Mouse (Mus musculus) regulatory T cell (primary cell): ENCODE results near the gene Nxpe3.

Experiments
- in situ Hi-C: fragments of 300-600 bp; cut with MboI, MseI; formaldehyde crosslinking; loops from one replicate; pipeline ENCODE4 v1.15.1; 2025; ENCODE audit warnings: high pct_unique_total_duplicates

Nxpe3 gene

DNA sequence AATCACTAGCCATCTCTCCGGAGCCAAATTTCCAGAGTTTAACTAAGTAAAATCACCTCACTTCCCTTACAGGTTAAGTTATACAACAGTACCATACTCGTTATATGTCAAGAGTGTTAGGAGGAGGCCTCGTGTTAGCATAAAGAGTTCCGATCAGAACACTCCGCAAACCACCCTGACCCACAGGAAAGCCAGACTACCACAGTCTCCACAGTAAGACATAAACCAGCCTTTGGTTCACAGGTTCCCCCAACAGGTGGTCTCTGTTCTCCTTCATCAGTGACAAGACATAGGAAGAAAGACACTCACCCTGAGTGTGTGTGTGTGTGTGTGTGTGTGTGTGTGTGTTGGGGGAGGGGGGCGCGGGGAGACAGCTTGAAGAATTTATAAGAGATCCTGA lies 3.7 kb downstream of the Nxpe3 start:
- in situ Hi-C loops = loop anchor here (5.0 kb wide), 1 partner anchor 86 kb away; no protein-coding TSS in a partner anchor

DNA sequence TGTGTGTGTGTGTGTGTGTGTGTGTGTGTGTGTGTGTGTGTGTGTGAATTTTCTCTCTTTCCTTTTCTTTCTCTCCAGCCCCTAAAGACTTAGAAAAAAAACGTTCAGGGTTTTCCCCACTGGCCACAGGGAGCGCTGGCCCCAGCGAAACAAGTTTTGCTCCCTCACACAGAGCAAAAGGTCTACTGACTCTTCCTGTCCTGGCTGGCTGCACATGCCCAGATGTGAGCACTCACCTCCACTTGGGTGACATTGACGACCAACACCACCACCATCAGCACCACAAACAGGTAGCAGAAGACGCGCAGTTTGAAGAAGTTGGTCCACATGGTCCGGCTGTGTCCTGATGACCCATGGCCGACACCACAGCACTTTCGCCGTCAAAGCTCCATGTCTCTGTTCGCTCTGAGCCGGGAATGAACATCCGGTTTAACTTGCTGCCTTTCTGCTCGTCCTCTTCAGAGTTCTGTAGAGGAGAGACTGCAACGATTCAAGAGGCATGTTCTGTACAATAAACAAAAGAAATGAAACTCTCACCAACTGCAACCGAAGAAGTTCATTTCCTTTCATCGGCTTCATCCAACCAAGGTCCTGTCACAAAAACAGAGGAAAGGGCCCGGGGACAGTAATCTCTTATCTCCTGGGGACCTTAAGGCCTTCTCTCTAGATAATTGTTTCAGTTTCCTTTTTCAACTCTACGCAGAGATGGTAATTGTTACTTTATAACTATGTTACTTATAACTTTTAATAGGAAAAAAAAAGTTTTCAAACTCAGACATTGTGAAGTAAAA lies 4.5 kb downstream of the Nxpe3 start:
- in situ Hi-C loops = loop anchor here (5.0 kb wide), 1 partner anchor 87 kb away; no protein-coding TSS in a partner anchor

DNA sequence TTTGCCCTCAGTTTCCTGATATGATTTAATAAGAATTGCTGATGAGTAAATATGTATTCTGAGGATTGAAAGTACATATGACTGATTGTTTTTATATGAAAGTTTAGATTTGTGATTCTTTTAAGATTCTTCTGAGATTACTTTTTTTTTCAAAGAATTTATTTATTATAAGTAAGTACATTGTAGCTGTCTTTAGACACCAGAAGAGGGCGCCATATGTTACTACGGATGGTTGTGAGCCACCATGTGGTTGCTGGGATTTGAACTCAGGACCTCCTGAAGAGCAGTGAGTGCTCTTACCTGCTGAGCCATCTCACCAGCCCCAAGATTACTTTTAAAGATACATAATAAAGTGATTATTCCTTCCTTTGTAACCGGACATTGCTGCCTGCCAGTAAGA lies 5.6 kb downstream of the Nxpe3 start:
- in situ Hi-C loops = no loop called here

DNA sequence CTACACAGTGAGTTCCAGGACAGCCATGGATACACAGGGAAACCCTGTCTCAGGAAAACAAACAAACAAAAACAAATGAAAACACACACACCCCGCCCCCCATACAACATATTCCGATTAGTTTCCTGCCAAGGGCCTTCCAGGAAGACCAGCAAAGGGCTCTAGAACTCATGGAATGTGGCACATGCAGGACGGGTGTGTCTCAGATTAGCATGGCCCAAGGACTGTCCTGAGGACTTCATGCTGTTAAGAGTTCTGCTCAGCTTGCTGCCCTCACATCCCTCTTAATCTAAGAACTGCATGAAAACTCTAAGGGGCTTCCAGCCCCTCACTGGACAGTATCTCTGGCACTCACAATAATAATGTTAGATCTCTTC lies 6.5 kb downstream of the Nxpe3 start:
- in situ Hi-C loops = no loop called here

DNA sequence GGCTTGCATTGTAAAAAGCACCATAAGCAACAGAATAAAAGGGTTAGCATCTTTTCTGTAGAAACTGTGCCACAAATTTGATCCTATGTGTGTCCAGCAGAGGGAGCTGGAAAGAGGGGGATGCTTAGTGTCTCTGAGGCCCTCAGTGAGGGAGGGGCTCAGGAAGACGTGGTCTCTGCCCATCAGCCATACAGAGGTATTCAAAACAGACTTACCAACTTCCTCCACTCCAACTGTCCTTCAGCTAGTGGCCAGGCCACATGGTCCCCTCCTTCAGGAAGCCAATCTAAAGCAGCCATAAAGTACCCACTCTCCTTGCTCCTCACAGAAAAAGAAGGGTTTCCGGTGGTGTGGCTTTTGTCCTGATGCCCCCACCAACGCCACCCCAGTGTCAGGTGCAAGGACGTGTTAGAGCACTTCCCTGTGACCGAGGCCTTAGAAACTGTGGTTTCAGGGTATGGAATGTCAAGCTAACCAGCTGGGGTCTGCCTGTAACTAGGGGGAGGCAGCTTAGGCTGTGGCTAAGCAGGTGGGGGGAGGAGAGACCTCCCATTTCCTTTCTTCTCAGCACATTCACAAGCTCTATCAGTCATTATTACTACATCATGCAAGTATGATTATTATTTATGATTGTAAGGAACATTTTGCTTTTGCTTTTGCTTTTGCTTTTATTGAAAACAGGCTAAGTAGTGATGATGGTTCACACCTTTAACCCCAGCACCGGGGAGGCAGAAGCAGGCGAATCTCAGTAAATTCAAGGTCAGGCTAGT lies 7.1 kb downstream of the Nxpe3 start:
- in situ Hi-C loops = no loop called here

DNA sequence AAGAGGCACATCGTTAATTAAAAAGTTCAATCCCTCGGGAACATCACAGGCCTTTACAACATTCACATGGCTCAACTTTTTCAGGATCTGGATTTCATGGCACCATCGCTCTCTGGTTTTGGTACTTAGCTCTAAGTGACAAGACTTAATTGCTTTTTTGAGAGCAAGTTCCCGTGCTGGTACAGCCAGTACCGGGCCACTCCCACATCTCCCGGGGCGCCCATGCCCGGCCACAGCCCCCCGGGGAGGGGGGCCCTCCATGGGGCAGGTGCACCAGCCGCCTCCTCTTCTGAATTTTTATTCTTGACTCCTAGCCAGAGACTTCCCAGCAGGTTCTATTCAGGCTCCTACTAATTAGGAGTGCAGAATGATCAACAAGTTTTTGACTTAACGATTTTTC lies 10.8 kb downstream of the Nxpe3 start:
- in situ Hi-C loops = no loop called here

DNA sequence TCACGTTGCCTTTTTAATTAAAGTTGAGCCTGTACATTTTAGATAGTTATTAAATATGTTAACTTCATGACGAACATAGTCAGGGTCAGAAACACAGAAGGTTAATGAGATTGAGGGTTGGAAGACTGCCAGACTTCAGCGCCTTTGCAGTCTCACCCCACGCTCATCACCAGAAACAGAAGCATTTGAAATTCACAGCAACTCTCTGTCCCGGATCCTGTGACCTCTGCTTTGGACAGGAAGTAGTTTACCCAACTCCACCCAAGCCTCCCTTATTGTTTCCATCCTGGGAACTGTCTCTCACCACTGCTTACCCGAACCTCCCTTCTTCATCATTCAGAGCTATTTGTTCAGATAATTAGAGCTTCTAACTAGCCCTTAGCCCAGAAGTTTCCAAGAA lies 19.1 kb downstream of the Nxpe3 start:
- in situ Hi-C loops = no loop called here

DNA sequence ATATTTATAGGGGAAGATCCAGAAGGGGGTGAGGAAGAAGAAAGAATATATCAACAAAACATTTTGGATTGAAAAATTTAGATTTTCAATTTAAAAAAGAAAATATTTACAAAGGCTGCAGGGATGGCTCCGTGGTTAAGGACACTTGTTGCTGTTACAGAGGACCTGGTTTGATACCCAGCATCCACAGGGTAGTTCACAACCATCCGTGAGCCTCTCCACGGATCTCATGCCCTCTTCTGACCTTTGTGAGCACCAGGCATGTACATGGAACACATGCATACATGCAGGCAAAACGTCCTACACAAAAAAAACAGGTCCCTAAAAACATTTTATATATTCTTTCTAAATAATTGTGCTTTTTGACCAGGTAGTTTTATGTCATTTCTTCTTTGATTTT lies 31.3 kb downstream of the Nxpe3 start:
- in situ Hi-C loops = loop anchor here (5.0 to 25.0 kb wide), 2 partner anchors 382 to 877 kb away; no protein-coding TSS in a partner anchor

DNA sequence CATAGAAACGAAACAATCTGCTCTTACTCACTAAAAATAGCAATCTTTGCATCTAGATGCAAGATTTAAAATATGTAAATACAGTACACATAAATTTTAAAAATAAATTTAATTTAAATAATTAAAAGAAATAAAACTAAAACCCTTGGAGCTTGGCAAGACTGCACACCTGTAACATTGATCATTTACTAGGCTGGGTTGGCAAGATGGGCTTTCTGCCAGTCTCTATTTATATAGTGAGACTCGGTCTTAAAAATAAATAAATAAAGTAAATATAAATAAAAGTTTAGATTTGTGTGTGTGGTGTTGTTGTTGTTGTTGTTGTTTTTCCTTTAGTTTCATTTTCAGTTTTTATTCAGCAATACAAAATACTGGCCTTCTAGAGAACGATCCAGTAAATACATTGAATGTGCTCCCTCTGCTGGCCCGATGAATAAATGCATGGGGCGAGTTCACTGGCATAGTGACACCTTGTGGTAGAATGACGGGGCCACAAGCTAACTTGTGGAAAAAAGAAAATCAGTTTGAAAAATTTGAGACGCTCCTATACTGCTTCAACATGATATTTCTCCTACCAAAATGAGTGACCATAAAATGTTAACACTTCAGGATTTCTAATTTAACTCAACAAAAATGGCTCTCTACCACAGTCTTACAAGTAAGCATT lies 31.8 kb downstream of the Nxpe3 start:
- in situ Hi-C loops = loop anchor here (5.0 to 25.0 kb wide), 2 partner anchors 381 to 876 kb away; no protein-coding TSS in a partner anchor

DNA sequence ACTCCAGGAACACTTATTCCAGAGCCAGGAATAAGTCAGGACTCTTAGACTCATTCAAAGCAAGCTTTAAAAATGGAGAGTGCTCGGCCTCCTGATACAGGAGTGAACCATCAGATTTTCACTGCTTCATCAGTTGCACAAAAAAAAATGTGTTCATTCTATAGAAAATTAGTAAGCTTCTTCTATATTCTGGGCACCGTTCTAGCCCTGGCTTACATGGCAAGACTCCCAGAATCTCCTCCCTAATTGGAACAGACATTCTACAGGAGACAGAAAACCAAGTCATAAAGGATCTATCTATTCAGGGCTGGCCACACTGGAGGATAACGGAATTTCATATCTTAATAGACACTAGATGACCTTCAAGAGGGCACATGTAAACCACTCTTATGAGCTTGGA lies 34.0 kb downstream of the Nxpe3 start:
- in situ Hi-C loops = loop anchor here (5.0 to 25.0 kb wide), 2 partner anchors 379 to 874 kb away; no protein-coding TSS in a partner anchor

DNA sequence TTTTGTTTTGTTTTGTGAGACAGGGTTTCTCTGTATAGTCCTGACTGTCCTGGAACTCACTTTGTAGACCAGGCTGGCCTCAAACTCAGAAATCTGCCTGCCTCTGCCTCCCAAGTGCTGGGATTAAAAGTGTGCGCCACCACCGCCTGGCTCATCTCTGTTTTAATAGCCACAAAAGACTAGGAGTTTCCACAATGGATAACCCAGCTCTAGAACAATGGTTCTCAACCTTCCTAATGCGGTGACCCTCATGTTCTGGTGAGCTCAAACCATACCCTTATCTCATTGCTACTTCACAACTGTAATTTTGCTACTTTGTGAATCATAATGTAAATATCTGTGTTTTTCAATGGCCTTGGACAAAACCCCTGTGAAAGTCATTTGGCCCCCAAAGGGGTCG lies 35.7 kb downstream of the Nxpe3 start:
- in situ Hi-C loops = loop anchor here (25.0 kb wide), 1 partner anchor 872 kb away; no protein-coding TSS in a partner anchor

DNA sequence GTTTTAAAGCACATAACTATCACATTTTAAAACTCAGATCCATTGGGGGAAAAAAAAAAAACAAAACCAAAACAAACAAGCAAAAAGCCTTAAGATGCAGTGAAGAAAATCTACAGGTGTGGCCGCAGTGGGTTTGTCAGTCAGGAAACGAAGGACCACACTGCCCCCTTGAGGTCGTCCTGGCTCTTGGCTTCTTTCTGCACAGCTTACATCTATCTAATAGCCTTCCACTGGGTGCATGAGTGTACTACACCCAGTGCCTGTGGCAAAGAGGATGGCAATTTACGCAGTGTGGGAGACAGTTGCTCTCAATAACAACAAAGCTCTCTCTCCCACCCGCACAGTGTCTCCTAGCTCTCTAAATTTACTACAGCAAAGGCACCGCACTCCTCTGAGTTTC lies 36.6 kb downstream of the Nxpe3 start:
- in situ Hi-C loops = loop anchor here (25.0 kb wide), 1 partner anchor 871 kb away; no protein-coding TSS in a partner anchor

DNA sequence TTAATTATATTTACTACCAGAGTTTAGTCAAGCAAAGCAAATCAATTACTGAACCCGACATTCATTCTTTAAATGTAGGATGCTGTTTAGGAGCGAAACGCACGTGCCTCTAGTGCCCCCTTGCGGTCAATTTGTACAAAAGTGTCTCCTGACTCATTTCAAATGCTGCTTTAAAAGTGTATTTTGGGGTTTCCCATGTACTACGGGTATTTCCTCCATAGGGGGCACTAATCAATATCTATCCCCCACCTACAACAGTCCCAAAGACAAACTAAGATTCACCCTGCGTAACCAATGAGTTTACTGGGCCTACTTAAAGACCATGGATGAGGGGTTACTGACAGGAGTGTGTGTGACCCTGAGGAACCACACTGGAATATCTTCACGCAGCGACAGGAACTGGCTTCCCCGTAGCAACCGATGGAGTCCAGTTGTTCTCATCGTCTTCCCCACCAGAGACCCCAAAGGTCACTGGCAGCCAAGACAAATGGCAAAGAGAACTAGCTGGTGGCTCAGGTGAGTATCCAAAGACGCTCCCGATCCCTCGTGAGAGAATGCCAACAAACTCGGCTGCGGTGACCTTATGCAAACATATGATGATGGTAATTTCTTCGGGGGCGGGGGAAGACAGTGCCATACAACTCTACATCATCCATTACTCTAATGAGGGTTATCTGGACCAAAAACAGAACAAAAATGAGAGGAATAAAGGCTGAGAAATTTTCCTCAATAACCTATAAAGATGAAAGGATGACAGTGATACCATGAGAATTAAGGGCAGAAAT lies 42.0 kb downstream of the Nxpe3 start:
- in situ Hi-C loops = loop anchor here (5.0 to 25.0 kb wide), 2 partner anchors 46 to 866 kb away; no protein-coding TSS in a partner anchor

DNA sequence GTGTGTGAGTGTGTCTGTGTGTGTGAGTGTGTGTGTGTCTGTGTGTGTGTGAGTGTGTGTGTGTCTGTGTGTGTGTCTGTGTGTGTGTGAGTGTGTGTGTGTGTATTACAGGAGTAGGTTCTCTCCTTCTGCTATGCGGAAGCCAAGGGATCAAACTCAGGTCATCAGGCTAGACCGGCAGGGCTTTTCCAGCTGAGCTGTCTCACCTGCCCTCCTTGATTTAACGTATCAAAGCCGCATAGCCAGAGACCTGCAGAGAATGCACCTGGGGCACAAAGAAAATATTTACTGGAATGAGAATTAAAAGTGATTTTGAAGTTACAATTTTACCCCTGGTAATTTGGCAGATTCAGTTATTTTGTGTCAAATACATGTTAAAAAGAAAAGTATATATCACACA lies 42.6 kb downstream of the Nxpe3 start:
- in situ Hi-C loops = loop anchor here (5.0 to 25.0 kb wide), 2 partner anchors 45 to 865 kb away; no protein-coding TSS in a partner anchor

DNA sequence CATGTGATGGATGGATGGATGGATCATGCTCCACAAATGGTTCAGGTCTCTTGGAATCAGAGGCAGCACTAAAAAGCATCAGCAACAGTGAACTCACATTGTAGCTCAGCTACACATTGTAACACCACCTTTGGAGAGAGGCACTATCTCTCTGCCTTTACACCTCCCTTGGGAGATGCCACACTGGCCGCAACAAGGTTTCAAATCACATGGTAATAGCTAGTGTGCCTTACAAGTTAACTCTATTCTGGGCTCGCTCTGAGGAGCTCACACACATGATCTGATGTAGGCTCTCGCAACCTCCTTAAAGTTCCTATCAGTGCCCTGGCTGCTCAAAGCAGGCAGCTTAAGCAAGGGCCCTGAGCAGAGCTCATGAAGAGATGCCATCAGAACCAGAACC lies 44.6 kb downstream of the Nxpe3 start:
- in situ Hi-C loops = loop anchor here (5.0 to 25.0 kb wide), 2 partner anchors 43 to 863 kb away; no protein-coding TSS in a partner anchor

DNA sequence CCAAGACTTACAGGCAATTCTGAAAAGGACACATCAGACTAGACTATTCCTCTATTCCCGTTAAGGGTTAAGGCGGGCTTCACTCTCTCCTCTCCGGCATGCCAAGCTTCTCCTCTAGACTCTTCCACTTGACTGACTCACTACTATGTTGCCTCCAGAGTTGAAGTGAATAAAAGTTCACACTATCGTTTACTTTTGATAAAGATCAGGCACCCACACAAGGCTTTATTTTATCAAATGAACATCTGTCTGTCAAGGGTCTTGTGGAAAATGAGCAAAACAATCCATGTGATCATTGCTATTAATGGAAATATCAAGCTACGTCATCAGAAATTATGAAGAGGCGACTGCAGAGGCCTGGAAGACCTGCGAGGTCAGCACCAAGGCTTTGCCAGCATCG lies 47.4 kb downstream of the Nxpe3 start:
- in situ Hi-C loops = no loop called here

DNA sequence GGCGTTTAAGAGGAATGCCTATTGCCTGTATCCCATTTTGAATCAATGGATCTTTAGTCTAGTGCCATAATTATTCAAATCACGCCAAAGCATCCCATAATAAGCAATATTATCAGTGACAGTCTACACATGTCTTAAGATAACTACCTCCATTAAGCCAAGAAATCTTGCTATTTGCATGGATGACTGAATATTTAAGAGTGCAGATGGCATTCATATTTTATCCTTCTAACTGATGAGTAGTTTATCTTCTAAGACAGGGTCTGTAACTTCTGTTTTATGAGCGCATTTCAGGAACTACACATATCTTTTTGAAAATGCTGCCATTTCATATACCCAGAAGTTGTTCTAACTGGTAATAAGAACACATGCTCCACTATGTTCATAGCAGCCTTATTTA lies 50.2 kb downstream of the Nxpe3 start:
- in situ Hi-C loops = loop anchor here (5.0 kb wide), 1 partner anchor 93 kb away; no protein-coding TSS in a partner anchor

DNA sequence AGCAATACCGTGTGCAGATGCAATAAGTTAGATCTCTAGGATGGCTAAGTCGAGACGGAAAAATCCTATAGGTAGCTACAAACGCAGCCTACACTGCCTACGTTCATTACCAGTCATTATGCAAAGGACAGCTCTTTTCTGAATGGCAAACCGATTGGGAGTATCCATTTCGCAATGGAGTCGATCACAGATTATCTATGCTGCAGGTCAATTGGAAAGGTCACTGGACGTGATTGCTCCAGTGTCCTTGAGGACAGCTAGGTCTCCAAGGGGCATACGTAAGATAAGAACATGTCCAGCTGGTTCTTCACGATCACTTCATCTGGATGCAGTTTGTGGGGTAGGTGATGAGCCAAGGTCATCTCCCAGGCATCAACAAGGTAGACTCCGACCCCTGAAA lies 51.2 kb downstream of the Nxpe3 start:
- in situ Hi-C loops = loop anchor here (5.0 kb wide), 1 partner anchor 92 kb away; no protein-coding TSS in a partner anchor

DNA sequence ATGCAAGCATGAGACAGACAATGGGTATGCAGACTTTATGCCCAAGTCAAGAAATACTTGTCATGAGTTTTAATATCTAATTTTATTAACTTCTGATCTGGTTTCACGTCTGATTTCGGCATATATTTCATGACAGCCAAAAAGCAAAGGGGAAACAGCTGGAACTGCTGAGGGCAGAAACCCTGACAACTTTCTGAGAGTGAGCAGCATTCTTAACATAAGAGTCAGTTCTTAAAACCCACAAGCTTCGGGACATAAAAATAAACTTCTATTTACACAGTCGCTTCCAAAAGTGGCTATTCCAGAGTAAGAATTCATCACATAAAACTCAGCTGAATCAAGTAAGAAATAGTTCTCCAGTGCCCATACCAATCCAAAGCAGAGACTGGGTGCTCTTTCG lies 52.0 kb downstream of the Nxpe3 start:
- in situ Hi-C loops = loop anchor here (5.0 kb wide), 1 partner anchor 91 kb away; no protein-coding TSS in a partner anchor

DNA sequence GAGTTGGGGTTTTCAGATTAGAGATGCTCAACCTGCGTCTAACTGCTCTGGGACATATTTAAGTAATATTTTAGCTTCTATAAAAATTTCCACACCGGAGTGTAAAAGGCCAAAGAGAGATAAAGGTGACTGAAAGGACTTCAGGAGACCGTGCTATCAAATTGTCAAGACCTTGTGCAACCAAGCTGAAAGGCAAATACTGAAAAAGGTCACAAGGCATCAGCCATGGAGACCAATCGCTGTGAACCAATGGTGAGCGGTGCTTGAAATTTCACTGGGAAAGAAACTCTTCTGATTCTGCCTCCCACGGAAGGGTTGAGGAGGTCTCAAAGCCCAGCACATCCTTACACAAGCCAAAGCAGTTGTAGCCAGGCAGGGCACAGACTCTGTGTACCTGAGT lies 53.6 kb downstream of the Nxpe3 start:
- in situ Hi-C loops = loop anchor here (5.0 kb wide), 1 partner anchor 89 kb away; no protein-coding TSS in a partner anchor
